Mouse (Mus musculus): ENCODE data around the gene Atg14. TPM values are rescaled to one million over a fixed set of nuclear protein-coding genes. Genes with fewer than 3 reads are reported as not detected.

The Atg14 gene
- total RNA-seq, 2 experiments from 2014 or later, result 5.9 to 7.8 TPM

DNA sequence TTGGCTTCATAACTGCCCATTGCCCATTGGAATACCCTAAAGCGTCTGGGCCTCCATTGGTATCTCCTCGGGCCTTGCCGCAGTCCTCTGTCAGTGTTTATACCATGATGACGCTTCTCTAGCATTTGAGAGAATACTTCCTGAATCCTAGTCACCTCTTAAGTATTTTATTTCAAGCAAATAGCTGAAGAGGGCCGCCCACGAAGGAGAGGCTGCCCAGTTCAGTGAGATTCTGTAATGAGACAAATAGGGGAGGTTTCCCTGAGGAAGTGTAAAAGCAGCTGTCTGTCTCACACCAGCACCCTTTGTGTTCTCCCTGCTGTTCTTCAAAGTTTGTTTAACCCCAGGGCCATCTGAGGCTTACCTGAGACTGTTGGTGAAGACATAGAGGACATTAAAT is 53.7 kb downstream of the Atg14 start:
- no peak overlapping the region; the same call in 1 of the 2 replicates for H3K27ac ChIP-seq
- no peak for DNase-seq
- no peak for TF ChIP-seq CTCF (IDR thresholded peaks at IDR 0.05)
- intact Hi-C loops (cut with DNase I), result no loop called here
- no peak overlapping the region for H3K4me3 ChIP-seq

DNA sequence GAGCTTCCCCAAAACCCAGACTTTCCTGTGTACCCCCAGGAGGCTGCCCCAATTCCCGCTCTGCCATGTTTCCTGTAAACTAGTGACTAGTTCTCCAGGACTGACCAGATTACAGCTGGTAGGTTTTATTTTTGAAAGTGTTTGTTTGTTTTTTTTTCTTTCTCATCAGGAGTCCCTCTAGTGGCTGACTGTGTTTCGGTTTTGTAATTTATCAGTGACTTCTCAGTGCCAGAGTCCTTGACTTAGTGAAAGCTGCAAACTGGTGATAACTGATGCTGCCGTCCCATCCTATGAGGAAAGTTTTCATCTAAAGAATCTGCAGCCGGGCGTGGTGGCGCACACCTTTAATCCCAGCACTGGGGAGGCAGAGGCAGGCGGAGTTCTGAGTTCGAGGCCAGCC is 54.8 kb downstream of the Atg14 start:
- H3K27ac ChIP-seq, result peak overlapping the region; percentile 70
- intact Hi-C loops (cut with DNase I), result no loop called here
- TF ChIP-seq CTCF (IDR thresholded peaks at IDR 0.05), result peak; percentile 38
- peak overlapping the region; percentile 1; the same call in 1 of the 2 replicates for H3K4me3 ChIP-seq
- DNase-seq, result no peak

DNA sequence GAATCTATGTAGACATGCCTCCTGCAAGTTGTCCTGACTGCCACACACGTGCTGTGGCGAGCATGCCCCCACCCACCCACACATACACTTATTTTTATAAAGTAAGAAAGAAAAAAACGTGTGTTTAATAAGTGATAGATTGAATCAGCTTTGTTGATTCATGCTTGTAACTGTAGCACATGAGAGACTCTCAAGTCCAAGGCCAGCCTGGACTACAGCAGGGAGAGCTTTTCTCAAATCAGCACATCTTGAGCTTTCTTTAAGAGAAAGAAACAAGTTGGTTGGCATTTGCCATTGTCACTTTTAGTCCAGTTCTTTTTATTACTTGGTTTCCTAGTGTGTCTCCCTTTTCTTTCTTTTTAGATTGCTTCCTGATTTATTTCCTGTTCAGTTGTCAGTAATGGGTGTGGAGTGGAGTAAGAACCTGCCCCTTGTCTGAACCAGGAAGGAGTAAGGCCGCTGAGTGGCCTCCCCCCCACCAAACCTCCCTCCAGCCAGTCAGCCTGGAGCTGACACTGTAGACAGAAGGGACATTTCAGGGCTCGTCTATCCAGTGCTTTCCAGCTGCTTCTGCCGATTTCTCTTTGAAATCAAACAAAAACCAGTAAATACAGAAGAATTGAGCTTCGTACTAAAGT is 55.5 kb downstream of the Atg14 start:
- Histone ChIP-seq H3K27ac (peak overlapping the region; percentile 70), H3K4me3 (peak overlapping the region; percentile 1; the same call in 1 of the 2 replicates)
- peak; percentile 31 for DNase-seq
- no peak for TF ChIP-seq CTCF (IDR thresholded peaks at IDR 0.05)
- intact Hi-C loops (cut with DNase I), result no loop called here

DNA sequence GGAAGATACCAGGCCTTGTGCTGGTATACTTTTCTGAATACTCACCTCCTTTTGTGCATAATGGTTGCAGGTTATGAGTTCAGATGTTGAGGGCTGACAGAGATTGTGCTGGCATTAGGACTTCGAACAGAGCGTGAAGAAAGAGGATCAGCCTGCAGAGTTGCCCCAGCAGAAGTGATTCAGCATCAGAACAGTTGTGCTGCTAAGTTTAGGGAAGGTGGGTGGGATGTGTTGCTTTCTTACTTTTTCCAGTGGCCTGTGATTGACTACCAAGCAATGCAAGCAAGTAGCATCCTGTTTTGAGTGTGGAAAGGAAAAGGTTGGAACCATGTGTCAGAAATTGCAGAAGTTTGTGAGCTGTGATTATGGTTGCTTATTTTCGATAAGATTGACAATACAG is 56.8 kb downstream of the Atg14 start:
- intact Hi-C loops (cut with DNase I), result no loop called here
- no peak for TF ChIP-seq CTCF (IDR thresholded peaks at IDR 0.05)
- Histone ChIP-seq H3K4me3 (no peak overlapping the region), H3K27ac (no peak overlapping the region; the same call in 1 of the 2 replicates)
- no peak for DNase-seq

DNA sequence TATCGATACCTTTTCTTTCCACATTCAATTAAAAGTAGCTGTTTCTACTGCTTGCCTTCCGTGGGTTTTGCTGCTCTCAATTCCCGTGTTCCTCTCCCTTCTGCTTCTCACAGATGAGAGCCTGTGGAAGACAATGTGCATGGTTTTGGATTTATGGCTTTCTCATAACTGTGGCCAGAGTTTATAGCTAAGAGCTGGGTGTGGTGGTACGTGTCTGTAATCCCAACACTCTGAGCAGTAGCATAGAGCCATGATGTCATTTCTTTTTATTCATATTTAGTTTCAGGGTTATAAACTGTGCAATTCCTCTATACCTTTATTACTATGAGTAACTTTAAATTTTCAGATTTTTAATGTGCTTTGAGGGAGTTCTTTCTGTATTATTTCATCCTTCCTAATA is 60.2 kb downstream of the Atg14 start:
- TF ChIP-seq CTCF (IDR thresholded peaks at IDR 0.05), result no peak
- Histone ChIP-seq H3K4me3 (no peak overlapping the region), H3K27ac (no peak overlapping the region)
- peak; percentile 4 for DNase-seq
- intact Hi-C loops (cut with DNase I), result no loop called here

DNA sequence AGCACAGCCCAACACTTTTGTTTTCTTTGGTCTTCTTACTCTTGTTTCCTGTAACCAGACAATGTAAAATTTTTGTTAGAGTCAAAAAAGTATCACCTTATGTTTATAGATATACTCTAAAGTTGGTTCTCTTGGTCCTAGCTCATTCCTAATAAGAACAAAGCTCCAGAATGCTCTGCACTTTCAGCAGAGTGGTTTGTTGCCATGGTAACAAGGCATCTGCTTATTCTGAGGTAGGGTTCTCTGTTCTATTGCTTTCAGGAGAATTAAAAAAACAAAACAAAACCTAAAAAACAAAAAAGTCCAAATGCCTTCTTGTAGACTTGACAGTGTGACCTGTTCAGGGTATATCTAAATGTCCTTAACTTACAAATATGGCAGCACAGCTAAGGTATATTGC is 62.4 kb downstream of the Atg14 start:
- TF ChIP-seq CTCF (IDR thresholded peaks at IDR 0.05), result no peak
- no peak overlapping the region for H3K4me3 ChIP-seq
- H3K27ac ChIP-seq, result no peak overlapping the region
- DNase-seq, result no peak
- intact Hi-C loops (cut with DNase I), result no loop called here

DNA sequence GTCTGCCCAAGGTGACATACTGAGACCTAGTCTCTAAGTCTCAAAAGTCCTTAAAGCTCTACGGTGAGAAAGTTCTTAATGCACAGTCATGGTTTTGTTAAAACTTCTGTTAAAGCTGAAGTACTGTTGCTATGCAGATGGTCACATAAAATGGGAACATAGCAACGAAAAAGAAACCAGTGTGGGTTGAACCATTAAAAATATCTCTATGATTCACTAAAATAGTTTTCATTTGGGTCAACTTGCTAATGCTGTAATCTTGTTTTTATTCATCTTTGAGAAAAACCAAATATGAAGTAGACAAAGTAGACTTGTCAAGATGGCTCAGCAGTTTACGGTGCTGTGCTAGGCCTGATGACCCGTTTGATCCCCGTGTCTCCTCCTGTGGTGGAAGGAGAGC is 63.8 kb downstream of the Atg14 start:
- DNase-seq, result no peak
- TF ChIP-seq CTCF (IDR thresholded peaks at IDR 0.05), result no peak
- no peak overlapping the region for H3K4me3 ChIP-seq
- intact Hi-C loops (cut with DNase I), result no loop called here
- peak overlapping the region; percentile 20; the same call in 1 of the 2 replicates for H3K27ac ChIP-seq

DNA sequence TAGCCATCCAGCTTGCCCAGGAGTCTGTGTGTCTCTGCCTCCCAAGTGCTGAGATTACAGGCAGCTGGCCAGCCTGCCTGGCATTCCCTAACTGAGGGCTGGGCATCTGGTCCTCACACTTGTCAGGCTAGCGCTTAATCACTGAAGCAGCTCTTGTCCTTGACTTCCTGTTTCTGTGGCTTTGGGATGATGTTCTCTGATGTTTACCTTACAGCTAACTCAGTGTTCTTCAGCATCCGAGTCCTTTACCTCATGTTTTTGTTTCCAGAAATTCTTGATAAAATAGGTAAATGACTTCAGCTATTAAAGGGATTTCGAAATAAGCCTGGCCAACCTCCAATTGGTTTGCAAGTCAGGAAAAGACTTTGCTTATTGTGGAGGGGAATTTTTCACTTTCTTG is 66.4 kb downstream of the Atg14 start:
- Histone ChIP-seq H3K27ac (peak overlapping the region; percentile 6; the same call in 1 of the 2 replicates), H3K4me3 (no peak overlapping the region)
- intact Hi-C loops (cut with DNase I), result no loop called here
- TF ChIP-seq CTCF (IDR thresholded peaks at IDR 0.05), result no peak
- DNase-seq, result peak; percentile 48

DNA sequence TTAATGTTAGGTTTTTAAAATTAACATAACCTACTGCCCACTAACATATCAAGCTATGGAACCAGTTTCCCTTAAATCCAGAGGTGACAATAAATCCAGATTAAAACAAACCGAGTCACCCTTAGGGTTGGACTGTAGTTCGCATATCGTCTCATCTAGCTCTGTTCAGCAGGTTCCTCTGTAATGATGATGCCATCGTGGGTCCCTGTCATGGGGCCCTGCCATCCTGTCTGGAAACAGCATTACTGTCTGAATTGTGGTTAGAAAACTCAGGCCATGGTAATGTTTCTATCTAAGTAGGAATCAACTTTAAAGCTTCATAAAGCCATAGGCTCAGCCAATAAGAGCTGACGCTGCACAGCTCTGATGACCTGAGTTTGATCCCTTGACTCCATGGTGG is 71.8 kb downstream of the Atg14 start:
- H3K27ac ChIP-seq, result no peak overlapping the region
- no peak for DNase-seq
- intact Hi-C loops (cut with DNase I), result no loop called here
- H3K4me3 ChIP-seq, result no peak overlapping the region
- TF ChIP-seq CTCF (IDR thresholded peaks at IDR 0.05), result no peak

DNA sequence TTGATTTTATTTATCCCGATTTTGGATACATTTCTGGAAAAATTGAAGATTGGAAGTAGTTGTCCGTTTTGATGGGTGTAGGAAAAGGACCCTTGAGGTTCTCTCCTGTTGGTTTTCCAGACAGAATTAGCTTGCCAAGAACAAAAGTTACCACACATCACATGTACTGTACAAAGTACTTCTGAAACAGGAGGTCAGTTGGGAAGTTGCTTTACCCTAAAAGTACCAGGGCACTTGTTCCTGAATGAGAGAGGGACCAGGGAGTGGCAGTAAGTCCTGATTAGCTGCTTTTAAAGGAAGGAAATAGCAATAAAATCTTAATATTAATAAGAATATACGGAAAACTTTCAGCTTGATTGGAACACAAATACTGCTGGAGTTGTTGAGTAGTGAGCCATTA is 73.3 kb downstream of the Atg14 start:
- intact Hi-C loops (cut with DNase I), result no loop called here
- H3K4me3 ChIP-seq, result no peak overlapping the region
- H3K27ac ChIP-seq, result peak overlapping the region; percentile 64
- DNase-seq, result no peak
- TF ChIP-seq CTCF (IDR thresholded peaks at IDR 0.05), result no peak

DNA sequence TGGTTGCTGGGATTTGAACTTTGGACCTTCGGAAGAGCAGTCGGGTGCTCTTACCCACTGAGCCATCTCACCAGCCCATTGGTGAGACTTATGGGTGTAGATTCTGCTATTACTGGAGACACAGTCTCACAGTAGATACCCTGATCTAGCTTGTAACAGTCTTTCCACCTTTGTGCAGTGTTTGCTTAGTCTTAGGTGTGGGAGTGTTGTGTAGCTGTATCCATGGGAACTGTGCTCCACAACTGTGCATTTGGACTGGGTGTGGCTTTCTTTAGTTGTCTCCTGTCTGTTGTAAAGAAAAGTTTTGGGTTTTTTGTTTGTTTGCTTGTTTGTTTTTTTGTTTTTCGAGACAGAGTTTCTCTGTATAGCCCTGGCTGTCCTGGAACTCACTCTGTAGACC is 74.5 kb downstream of the Atg14 start:
- H3K4me3 ChIP-seq, result no peak overlapping the region
- H3K27ac ChIP-seq, result no peak overlapping the region
- no peak for DNase-seq
- intact Hi-C loops (cut with DNase I), result no loop called here
- no peak for TF ChIP-seq CTCF (IDR thresholded peaks at IDR 0.05)

DNA sequence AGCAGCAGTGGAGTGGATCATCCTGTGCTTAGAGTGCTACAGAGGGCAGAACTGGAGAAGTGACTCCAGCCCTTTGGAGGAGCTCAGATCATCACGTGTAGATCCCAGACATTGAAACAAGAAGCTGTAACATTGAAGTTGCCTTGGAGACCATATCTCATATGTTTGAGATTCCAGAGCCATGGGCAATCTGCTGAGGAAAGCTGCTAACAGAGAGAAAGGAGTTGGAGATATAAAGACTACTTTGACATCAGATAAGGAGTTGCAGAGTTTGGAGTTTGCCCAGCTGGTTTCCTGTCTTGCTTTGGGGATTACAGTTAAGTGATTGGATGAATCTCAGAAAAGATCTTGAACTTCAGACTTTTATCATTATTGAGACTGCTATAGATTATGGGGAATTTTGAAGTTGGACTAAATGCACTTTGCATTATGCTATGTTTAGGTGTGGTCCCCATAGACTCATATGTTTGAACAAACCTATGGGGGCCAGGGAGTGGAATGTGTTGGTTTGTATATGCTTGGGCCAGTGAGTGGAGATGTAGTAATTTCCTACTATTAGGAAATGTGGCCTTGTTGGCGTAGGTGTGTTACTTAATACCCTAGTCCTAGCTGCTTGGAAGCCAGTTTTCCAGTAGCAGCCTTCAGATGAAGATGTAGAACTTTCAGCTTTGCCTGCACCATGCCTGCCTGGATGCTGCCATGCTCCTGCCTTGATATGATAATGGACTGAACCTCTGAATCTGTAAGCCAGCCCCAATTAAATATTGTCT is 76.7 kb downstream of the Atg14 start:
- no peak overlapping the region for H3K27ac ChIP-seq
- no peak overlapping the region for H3K4me3 ChIP-seq
- intact Hi-C loops (cut with DNase I), result no loop called here
- no peak for DNase-seq
- no peak for TF ChIP-seq CTCF (IDR thresholded peaks at IDR 0.05)

Other genes with a start within 250 kb of the Atg14 start
- gene Lgals3, start 202.9 kb downstream of the Atg14 start, total RNA-seq (2021), result 1 to 10 TPM; 2.9 to 4.0 TPM
- gene Dlgap5, start 152.2 kb downstream of the Atg14 start, total RNA-seq (2021), result not detected
- 10 to 100 TPM; 10.7 to 12.3 TPM for gene Fbxo34, start 120.2 kb downstream of the Atg14 start, total RNA-seq (2021)
- gene Ktn1, start 77.8 kb upstream of the Atg14 start, total RNA-seq (2021), result 100 to 1,000 TPM; 198 to 209 TPM